Mouse (Mus musculus) bone marrow macrophage, adult 2 months (primary cell): Measurements from ENCODE around the gene Fkbp1a. TPM values are rescaled to one million over a fixed set of nuclear protein-coding genes. Genes with fewer than 3 reads are reported as not detected.

Experiments used
- H3K27ac ChIP-seq: 2 replicates; pipeline ENCODE4 v1.5.1; 2012; ENCODE audit warnings: low read depth, low read length; ENCODE audit not compliant: insufficient read depth
- H3K4me1 ChIP-seq: 2 replicates; pipeline ENCODE4 v1.6.1; 2012; ENCODE audit warnings: low read length; ENCODE audit not compliant: control insufficient read depth, insufficient read depth
- H3K4me3 ChIP-seq: 2 replicates; pipeline ENCODE4 v1.5.1; 2012; ENCODE audit warnings: mild to moderate bottlenecking, low read length, moderate library complexity; ENCODE audit not compliant: insufficient read depth
- CTCF ChIP-seq: IDR thresholded peaks from 2 replicates; pipeline ENCODE4 v1.5.1; 2012; ENCODE audit warnings: low read depth, mild to moderate bottlenecking, low read length, moderate library complexity
- POLR2A ChIP-seq: IDR thresholded peaks from 2 replicates; pipeline ENCODE4 v1.6.1; 2012; ENCODE audit warnings: mild to moderate bottlenecking, low read depth, low read length, borderline replicate concordance
- polyA plus RNA-seq: library from polyadenylated mRNA; stranded (reverse); fragments of >200 nt; gene quantifications from 2 replicates; pipeline ENCODE4 v1.2.4, GENCODE M21; 2012; ENCODE audit not compliant: missing spikeins, insufficient read depth, insufficient read length

Fkbp1a gene
- polyA plus RNA-seq, 1 experiment = 184 TPM

- Histone ChIP-seq H3K4me1 (peaks cover 15% of the 10 kb centered on the region), H3K27ac (no peak within 1 kb of the TSS), H3K4me3 (no peak within 1 kb of the TSS)
- TF ChIP-seq POLR2A = no peak
- no peak for TF ChIP-seq CTCF
These were observed 29.8 kb downstream of the Fkbp1a start, which contains the start of gene Sdcbp2 for GRCm38 (mm10) chr2:151571873-151572700. Sdcbp2 (plus strand) TSS chr2:151572622.

DNA sequence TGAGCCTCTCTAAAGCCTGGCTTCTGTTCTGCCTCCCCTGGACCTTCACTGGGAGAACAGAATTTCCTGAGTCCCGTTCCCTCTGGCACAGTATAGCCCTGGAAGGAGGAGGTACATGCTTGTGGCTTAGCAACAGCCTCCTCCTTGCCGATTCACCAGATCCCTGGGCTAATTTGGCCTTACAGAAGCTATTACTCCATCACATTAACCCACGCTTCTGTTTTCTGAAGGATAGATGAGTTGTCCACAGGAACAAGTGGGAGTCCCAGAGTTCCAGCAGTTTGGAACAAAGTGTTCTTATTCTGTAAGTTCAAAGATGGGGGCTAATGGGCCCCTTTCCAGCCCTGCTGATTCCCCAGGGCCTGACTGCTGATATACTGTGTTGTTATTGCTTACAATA, 31.4 kb downstream of the Fkbp1a start:
- no peak overlapping the region for H3K27ac ChIP-seq

GRCm38 (mm10) chr2:151574607-151575006, 32.3 kb downstream of the Fkbp1a start:
- Histone ChIP-seq H3K27ac (no peak overlapping the region), H3K4me3 (no peak overlapping the region), H3K4me1 (peaks cover 12% of the 10 kb centered on the region)
- TF ChIP-seq CTCF = no peak
- no peak for TF ChIP-seq POLR2A

More for the DNA sequence above, 31.4 kb downstream of the Fkbp1a start:
- H3K4me1 ChIP-seq = peaks cover 15% of the 10 kb centered on the region
- no peak overlapping the region for H3K4me3 ChIP-seq
- no peak for TF ChIP-seq POLR2A
- TF ChIP-seq CTCF = no peak

DNA sequence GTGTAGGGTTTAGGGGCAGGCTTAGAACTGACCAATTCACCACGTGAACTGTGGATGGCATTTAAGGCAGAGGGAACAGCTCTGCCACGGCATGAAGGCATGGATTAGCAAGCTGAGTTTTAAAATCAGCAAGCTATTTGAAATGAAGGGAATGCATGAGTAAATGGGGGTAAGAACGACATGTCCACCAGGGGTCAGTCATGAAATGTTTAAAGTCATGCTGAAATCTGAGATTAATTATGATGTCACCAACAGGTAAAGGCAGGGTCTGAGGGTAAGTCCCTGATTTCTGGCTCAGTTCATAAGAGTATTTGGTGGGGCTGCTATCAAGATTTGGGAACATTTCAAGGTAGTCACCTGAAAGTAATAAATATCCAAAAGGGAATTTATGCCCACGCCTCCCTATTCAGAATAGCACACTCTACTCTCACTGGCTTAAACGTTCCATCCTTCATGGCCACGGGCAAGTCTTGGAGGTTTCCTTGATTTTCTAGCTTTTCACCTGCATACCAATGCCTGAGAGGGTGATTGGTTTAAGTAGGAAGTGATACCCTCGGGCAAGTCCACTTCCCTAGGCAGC, 32.9 kb downstream of the Fkbp1a start:
- Histone ChIP-seq H3K4me3 (peak overlapping the region; percentile 49), H3K4me1 (peaks cover 9% of the 10 kb centered on the region), H3K27ac (no peak overlapping the region)
- TF ChIP-seq POLR2A (no peak), CTCF (no peak)

DNA sequence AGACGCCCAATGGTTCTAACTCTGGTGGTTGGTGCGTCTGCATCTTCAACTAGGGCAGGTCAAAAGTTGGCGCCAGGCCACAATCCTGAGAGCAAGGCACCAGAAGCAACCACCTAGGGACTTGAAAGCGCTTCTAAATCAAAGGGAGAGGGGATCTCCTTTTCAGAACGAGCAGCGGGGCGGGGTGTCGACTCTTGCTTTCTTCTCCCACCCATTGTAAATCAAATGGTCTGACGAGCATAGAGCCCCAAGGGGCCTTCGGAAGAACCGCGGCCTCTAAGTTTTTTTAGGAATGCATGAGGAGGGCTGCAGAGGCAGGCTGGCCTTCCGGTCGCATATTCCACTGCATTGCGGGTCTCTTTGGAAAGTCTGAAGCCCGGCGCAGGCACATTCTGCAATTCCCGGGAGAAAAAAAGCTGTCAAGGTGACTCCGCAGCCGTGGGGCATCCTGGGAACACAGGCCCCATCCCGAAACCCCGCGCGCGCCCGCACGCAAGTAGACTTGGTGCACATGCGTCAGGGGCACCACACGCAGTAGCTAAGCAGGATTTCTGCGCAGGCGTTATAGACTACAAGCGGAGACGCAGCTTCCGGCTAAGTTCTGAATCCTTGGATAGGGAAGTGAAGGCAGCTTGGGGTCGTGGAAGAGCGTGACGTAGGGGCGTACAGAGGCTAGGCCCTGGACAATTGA, 33.6 kb downstream of the Fkbp1a start:
- H3K4me3 ChIP-seq = peak overlapping the region; percentile 49
- peaks cover 6% of the 10 kb centered on the region; the same call in 1 of the 2 replicates for H3K4me1 ChIP-seq
- H3K27ac ChIP-seq = peak overlapping the region; percentile 41
- TF ChIP-seq POLR2A = no peak

DNA sequence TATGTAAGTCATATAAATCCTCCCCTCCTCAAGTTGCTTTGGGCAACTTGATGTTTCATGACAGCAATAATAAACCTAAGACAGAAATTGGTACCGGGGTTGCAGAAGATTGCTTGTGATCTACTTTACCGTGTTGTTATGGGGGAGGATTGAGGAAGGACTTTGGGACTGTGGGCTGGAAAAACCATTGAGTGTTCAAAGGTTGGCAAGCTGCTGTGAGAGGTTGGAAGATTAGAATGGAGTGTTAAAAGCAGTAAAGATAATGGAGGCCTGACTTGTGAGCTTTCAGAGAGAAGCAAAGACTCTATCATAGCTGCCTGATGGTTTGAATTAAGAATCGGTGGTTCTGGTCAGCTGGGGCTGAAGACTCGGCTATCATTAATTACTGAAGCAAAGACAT, 36.9 kb downstream of the Fkbp1a start:
- no peak overlapping the region for H3K27ac ChIP-seq
- TF ChIP-seq POLR2A (no peak), CTCF (no peak)
- H3K4me1 ChIP-seq = peaks cover 3% of the 10 kb centered on the region; the same call in 1 of the 2 replicates

DNA sequence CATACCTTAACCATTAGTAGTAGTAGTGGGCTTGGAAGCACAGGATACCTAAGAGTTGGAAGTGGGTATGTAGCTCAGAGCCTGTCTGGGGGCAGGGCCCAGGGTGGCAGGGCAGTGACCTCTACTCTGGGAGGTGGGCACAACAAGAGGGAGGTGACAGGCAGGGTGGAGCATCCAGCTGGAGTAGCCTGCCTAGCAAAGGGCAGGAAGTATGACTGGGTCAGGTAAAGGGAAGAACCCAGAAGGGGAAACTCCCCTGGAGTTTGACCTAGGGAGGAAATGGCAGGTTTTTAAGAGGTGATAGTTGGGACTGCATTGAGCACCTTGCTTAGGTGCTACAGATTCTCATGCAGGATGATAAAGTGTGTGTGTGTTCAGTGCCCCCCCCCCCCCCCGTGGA, 38.7 kb downstream of the Fkbp1a start:
- no peak overlapping the region for H3K4me3 ChIP-seq
- no peaks in the 10 kb centered on the region for H3K4me1 ChIP-seq
- no peak overlapping the region for H3K27ac ChIP-seq
- TF ChIP-seq POLR2A (no peak), CTCF (no peak)

More for the DNA sequence above, 36.9 kb downstream of the Fkbp1a start:
- no peak overlapping the region for H3K4me3 ChIP-seq

DNA sequence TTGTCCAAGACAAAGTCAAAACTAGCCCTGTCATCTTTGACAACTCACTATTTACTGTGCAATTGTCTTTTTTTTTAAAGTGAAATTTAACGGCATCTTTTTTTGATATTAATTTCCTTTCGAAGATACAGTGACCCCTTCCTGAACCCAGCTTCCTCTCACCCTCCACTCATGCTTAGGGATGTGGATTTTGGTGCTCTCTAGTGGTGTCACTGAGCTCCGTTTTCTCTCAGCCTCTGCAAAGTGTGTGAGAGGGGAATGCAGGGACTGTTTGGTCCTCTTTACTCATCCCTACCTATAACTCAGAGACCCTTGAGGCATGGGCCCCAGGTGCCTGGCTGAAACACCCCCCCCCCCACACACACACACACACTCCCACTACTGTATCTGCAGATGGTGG, 43.7 kb downstream of the Fkbp1a start:
- Histone ChIP-seq H3K4me3 (no peak overlapping the region), H3K27ac (no peak overlapping the region), H3K4me1 (peaks cover 12% of the 10 kb centered on the region)
- no peak for TF ChIP-seq CTCF
- TF ChIP-seq POLR2A = no peak

- TF ChIP-seq CTCF (no peak), POLR2A (no peak)
- Histone ChIP-seq H3K27ac (no peak overlapping the region), H3K4me1 (peaks cover 12% of the 10 kb centered on the region), H3K4me3 (no peak overlapping the region)
These were observed 44.5 kb downstream of the Fkbp1a start for GRCm38 (mm10) chr2:151586807-151587206.

GRCm38 (mm10) chr2:151587306-151587705, 45.0 kb downstream of the Fkbp1a start:
- Histone ChIP-seq H3K27ac (no peak overlapping the region), H3K4me3 (no peak overlapping the region), H3K4me1 (peaks cover 12% of the 10 kb centered on the region)
- no peak for TF ChIP-seq POLR2A
- no peak for TF ChIP-seq CTCF
